Mouse (Mus musculus): Measurements from ENCODE around the gene Rhbdl2. TPM values are rescaled to one million over a fixed set of nuclear protein-coding genes. Genes with fewer than 3 reads are reported as not detected.

Gene Rhbdl2
- polyA plus RNA-seq (2012; ENCODE audit: insufficient read depth, insufficient read length, missing spikeins), result not detected in 2 replicates

- H3K4me1 ChIP-seq (ENCODE audit: control insufficient read depth, insufficient read depth, insufficient read length, low read length), result no peaks in the 10 kb centered on the region
- no peak within 1 kb of the TSS for H3K27ac ChIP-seq (replicated peaks; ENCODE audit: low read depth, low read length)
- H3K4me3 ChIP-seq (ENCODE audit: insufficient read depth, low read depth, low read length), result no peak within 1 kb of the TSS
Measured at GRCm38 (mm10) chr4:123787191-123787985, at the start of gene Rhbdl2. Rhbdl2 (plus strand) TSS chr4:123787874.

- Histone ChIP-seq H3K4me3 (ENCODE audit: insufficient read depth, low read depth, low read length) (no peak overlapping the region), H3K27ac (replicated peaks; ENCODE audit: low read depth, low read length) (no peak overlapping the region), H3K4me1 (ENCODE audit: control insufficient read depth, insufficient read depth, insufficient read length, low read length) (no peaks in the 10 kb centered on the region)
Measured at GRCm38 (mm10) chr4:123738708-123739107, 49.0 kb upstream of the Rhbdl2 start.

GRCm38 (mm10) chr4:123742891-123743290 lies 44.8 kb upstream of the Rhbdl2 start:
- H3K4me1 ChIP-seq (ENCODE audit: control insufficient read depth, insufficient read depth, insufficient read length, low read length), result no peaks in the 10 kb centered on the region; the same call in 1 of the 2 replicates
- H3K4me3 ChIP-seq (ENCODE audit: insufficient read depth, low read depth, low read length), result no peak overlapping the region
- H3K27ac ChIP-seq (replicated peaks; ENCODE audit: low read depth, low read length), result no peak overlapping the region

- Histone ChIP-seq H3K27ac (replicated peaks; ENCODE audit: low read depth, low read length) (peak overlapping the region; percentile 64), H3K4me3 (ENCODE audit: insufficient read depth, low read depth, low read length) (no peak overlapping the region), H3K4me1 (ENCODE audit: control insufficient read depth, insufficient read depth, insufficient read length, low read length) (peaks cover 7% of the 10 kb centered on the region; the same call in 1 of the 2 replicates)
Measured at GRCm38 (mm10) chr4:123745221-123745775, 42.4 kb upstream of the Rhbdl2 start.

GRCm38 (mm10) chr4:123748726-123749415 lies 38.8 kb upstream of the Rhbdl2 start:
- Histone ChIP-seq H3K4me3 (ENCODE audit: insufficient read depth, low read depth, low read length) (peak overlapping the region; percentile 99), H3K4me1 (ENCODE audit: control insufficient read depth, insufficient read depth, insufficient read length, low read length) (peaks cover 7% of the 10 kb centered on the region; the same call in 1 of the 2 replicates), H3K27ac (replicated peaks; ENCODE audit: low read depth, low read length) (peak overlapping the region; percentile 77; the same call in 1 of the 2 replicates)

- peak overlapping the region; percentile 99 for H3K4me3 ChIP-seq (ENCODE audit: insufficient read depth, low read depth, low read length)
- peaks cover 7% of the 10 kb centered on the region; the same call in 1 of the 2 replicates for H3K4me1 ChIP-seq (ENCODE audit: control insufficient read depth, insufficient read depth, insufficient read length, low read length)
- H3K27ac ChIP-seq (replicated peaks; ENCODE audit: low read depth, low read length), result peak overlapping the region; percentile 86
Measured at GRCm38 (mm10) chr4:123749484-123750130, 38.1 kb upstream of the Rhbdl2 start.

- Histone ChIP-seq H3K4me3 (ENCODE audit: insufficient read depth, low read depth, low read length) (peak within 1 kb of the TSS; percentile 99), H3K4me1 (ENCODE audit: control insufficient read depth, insufficient read depth, insufficient read length, low read length) (peaks cover 7% of the 10 kb centered on the region; the same call in 1 of the 2 replicates), H3K27ac (replicated peaks; ENCODE audit: low read depth, low read length) (peak within 1 kb of the TSS; percentile 86)
Measured at GRCm38 (mm10) chr4:123750152-123750651, 37.5 kb upstream of the Rhbdl2 start, which contains the start of gene Akirin1. Akirin1 (minus strand) TSS chr4:123750345.

GRCm38 (mm10) chr4:123750707-123751312 lies 36.9 kb upstream of the Rhbdl2 start:
- peak overlapping the region; percentile 46 for H3K27ac ChIP-seq (replicated peaks; ENCODE audit: low read depth, low read length)
- peak overlapping the region; percentile 75 for H3K4me3 ChIP-seq (ENCODE audit: insufficient read depth, low read depth, low read length)
- H3K4me1 ChIP-seq (ENCODE audit: control insufficient read depth, insufficient read depth, insufficient read length, low read length), result peaks cover 7% of the 10 kb centered on the region; the same call in 1 of the 2 replicates

GRCm38 (mm10) chr4:123758306-123758705 lies 29.4 kb upstream of the Rhbdl2 start:
- Histone ChIP-seq H3K4me3 (ENCODE audit: insufficient read depth, low read depth, low read length) (no peak overlapping the region), H3K4me1 (ENCODE audit: control insufficient read depth, insufficient read depth, insufficient read length, low read length) (no peaks in the 10 kb centered on the region), H3K27ac (replicated peaks; ENCODE audit: low read depth, low read length) (no peak overlapping the region)

GRCm38 (mm10) chr4:123765071-123765470 lies 22.6 kb upstream of the Rhbdl2 start:
- Histone ChIP-seq H3K27ac (replicated peaks; ENCODE audit: low read depth, low read length) (no peak overlapping the region), H3K4me3 (ENCODE audit: insufficient read depth, low read depth, low read length) (no peak overlapping the region), H3K4me1 (ENCODE audit: control insufficient read depth, insufficient read depth, insufficient read length, low read length) (no peaks in the 10 kb centered on the region)

- Histone ChIP-seq H3K27ac (replicated peaks; ENCODE audit: low read depth, low read length) (no peak overlapping the region), H3K4me1 (ENCODE audit: control insufficient read depth, insufficient read depth, insufficient read length, low read length) (no peaks in the 10 kb centered on the region), H3K4me3 (ENCODE audit: insufficient read depth, low read depth, low read length) (no peak overlapping the region)
Measured at GRCm38 (mm10) chr4:123767807-123768206, 19.9 kb upstream of the Rhbdl2 start.

- Histone ChIP-seq H3K4me1 (ENCODE audit: control insufficient read depth, insufficient read depth, insufficient read length, low read length) (no peaks in the 10 kb centered on the region), H3K4me3 (ENCODE audit: insufficient read depth, low read depth, low read length) (no peak overlapping the region), H3K27ac (replicated peaks; ENCODE audit: low read depth, low read length) (no peak overlapping the region)
Measured at GRCm38 (mm10) chr4:123768234-123768633, 19.4 kb upstream of the Rhbdl2 start.

GRCm38 (mm10) chr4:123792666-123793065 lies 5.0 kb downstream of the Rhbdl2 start:
- H3K27ac ChIP-seq (replicated peaks; ENCODE audit: low read depth, low read length), result no peak overlapping the region
- H3K4me3 ChIP-seq (ENCODE audit: insufficient read depth, low read depth, low read length), result no peak overlapping the region
- no peaks in the 10 kb centered on the region for H3K4me1 ChIP-seq (ENCODE audit: control insufficient read depth, insufficient read depth, insufficient read length, low read length)

GRCm38 (mm10) chr4:123793136-123793535 lies 5.5 kb downstream of the Rhbdl2 start:
- Histone ChIP-seq H3K27ac (replicated peaks; ENCODE audit: low read depth, low read length) (no peak overlapping the region), H3K4me3 (ENCODE audit: insufficient read depth, low read depth, low read length) (no peak overlapping the region), H3K4me1 (ENCODE audit: control insufficient read depth, insufficient read depth, insufficient read length, low read length) (no peaks in the 10 kb centered on the region)

Data from brown adipose tissue, adult 24 weeks (tissue).